Mouse (Mus musculus): Measurements from ENCODE around the gene Nes.

DNA sequence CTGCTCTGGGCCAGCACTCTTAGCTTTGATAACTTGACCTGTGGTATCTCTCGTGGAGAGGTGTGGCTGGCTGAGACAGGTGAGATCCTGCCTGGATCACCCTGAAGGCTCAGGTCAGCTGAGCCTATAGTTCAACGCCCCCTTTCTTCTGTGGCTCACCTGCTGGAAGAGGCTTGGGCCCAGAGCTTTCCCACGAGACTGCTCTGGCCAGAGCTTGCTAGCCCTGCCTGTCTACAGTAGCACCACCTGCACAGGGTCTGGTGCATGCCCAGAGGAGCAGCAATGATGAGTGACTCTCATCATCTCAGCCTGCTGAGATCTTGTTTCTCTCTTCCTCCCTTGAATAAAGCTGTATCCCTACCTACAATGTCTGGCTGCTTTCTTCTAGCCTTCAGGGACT, 9.2 kb downstream of the Nes start:
- TF ChIP-seq CTCF (IDR thresholded peaks at IDR 0.05; ENCODE audit: control insufficient read depth, insufficient read depth, insufficient replicate concordance, low read depth, low read length) = no peak
- no peak for TF ChIP-seq POLR2A (IDR thresholded peaks at IDR 0.05; ENCODE audit: control insufficient read depth, low read depth, low read length)

Data from testis, adult 2 months (tissue).